Mouse (Mus musculus): ENCODE measurements around the gene Chst11.

GRCm38 (mm10) chr10:82958218-82958761 lies 27.0 kb upstream of the Chst11 start:
- TF ChIP-seq POLR2A (IDR thresholded peaks at IDR 0.05; ENCODE audit: extremely low read depth, insufficient read depth, low read length) (no peak), CTCF (IDR thresholded peaks at IDR 0.05; ENCODE audit: low read depth, low read length) (no peak)

All from liver, adult 2 months (tissue).